Mouse (Mus musculus): ENCODE data around the gene Fgfr2.

DNA sequence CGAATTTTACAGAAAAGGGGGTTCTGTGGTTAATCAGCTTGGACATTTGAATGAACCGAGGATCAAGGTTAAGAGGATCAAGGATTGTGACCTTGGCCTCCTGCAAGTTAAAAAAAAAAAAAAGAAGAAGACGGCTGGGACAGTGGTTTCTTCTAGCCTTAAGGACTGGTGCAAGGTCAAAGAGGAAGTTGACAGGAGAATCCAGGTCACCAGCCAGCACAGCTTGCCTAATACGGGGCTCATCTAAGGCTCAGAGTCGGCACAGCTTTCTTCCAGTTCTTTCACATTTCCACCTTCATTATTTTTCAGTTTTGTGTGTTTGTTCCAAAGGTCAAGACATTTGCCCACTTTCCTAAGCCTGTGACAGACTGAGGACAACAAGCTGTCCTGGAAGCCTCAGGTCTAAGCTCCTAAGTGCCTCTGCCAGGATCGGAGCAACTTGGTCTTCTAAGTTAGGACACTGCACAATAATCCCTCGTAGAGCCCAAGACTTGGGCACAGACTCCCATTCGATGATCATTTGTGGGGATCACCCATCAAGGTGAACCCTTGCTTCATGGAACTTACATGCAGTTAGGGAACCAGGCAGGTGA, 2532.2 kb downstream of the Fgfr2 start:
- no peak for TF ChIP-seq CTCF (IDR thresholded peaks at IDR 0.05)
- TF ChIP-seq EP300 (IDR thresholded peaks at IDR 0.05): no peak
